Mouse (Mus musculus) olfactory bulb, adult 2 months (tissue): Measurements from ENCODE around the gene Tmem184c.

Experiments used
- CTCF ChIP-seq: fragments of 200-500 bp; IDR thresholded peaks from 2 replicates; pipeline ENCODE4 v1.5.1; 2012; ENCODE audit warnings: low read depth, mild to moderate bottlenecking, low read length, moderate library complexity; ENCODE audit not compliant: insufficient read depth
- POLR2A ChIP-seq: fragments of 200-500 bp; IDR thresholded peaks from 2 replicates; pipeline ENCODE4 v1.6.1; 2012; ENCODE audit warnings: mild to moderate bottlenecking, low read depth, low read length, moderate library complexity; ENCODE audit not compliant: insufficient read depth

- TF ChIP-seq POLR2A: no peak
- TF ChIP-seq CTCF: no peak
These were observed 58.0 kb downstream of the Tmem184c start for GRCm38 (mm10) chr8:77552491-77552890.
